Mouse (Mus musculus): ENCODE measurements at regions not wholly inside any gene's neighbourhood (a gene's known extent, or its start where the extent isn't known, plus 50 kb on each side); places are given as distances from the start of the nearest gene placed in this dataset.

DNA sequence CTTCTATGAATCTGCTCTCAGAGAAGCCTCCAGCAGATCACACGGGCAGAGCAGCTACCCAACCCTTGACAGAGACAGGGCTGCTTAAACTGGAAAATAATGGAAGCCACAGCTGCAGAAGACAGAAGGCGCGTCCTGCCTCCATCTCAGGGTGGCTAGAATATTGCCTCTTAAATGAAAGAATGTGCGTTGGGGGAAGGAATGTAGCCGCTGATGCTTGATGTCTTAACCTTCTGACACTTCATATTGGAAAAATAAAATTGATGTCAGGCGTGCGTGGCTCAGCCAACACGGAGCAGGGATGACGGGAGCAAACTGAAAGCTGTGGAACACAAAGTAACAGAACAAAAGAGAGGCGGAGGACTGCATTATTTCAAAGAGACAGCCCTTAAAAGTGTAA is 114.6 kb upstream of the Ppm1h start:
- no peak for TF ChIP-seq CTCF (IDR thresholded peaks at IDR 0.05)
- in situ Hi-C loops (cut with MboI; ENCODE audit: low pct_unique_long_range_greater_than_20kb) = no loop called here
- DNase-seq (ENCODE audit: low read depth, low spot score) (no peak), ATAC-seq (no peak)
- CTCF ChIA-PET = no interaction called here
- H3K27me3 ChIP-seq = no peaks in the 10 kb centered on the region
- POLR2A ChIA-PET = no interaction called here

DNA sequence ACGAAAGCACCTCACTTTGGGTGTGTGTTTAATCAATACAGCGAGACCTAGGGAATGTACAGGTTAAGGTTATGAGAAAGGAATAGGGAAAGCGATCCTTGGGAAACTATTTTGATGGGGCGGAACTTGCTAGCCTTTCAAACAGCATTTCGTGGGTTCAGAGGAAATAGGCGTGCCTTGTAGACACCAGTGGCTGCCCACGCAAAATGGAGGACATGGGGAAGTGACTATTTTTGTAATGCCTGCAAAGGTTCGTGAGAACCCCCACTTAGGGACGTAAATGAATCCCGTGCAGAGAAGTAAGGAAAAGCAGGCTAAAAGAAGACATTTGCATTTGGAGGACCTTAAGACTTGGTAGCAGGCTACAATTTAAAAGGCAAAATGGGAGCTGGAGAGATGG is 114.1 kb upstream of the Ppm1h start:
- CTCF ChIA-PET = no interaction called here
- DNase-seq (ENCODE audit: low read depth, low spot score) (no peak), ATAC-seq (no peak)
- POLR2A ChIA-PET = no interaction called here
- TF ChIP-seq CTCF (IDR thresholded peaks at IDR 0.05) = no peak
- no peaks in the 10 kb centered on the region for H3K27me3 ChIP-seq
- in situ Hi-C loops (cut with MboI; ENCODE audit: low pct_unique_long_range_greater_than_20kb) = no loop called here

DNA sequence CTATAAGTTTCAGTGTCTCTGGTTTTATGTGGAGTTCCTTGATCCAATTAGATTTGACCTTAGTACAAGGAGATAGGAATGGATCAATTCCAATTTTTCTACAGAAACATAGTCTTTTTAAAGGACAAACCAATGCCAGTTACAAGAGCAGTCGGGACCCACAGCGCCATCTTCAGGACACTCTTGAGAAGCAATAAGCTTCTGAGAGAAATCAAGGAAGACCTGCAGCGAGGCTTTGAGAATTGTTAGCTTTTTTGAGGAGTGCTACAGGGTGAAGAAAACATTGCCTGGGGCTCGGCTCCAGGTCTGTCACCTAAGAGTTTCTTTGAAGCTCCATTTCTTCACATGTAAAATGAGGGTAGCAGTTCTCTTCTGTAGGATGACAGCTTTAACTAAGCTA is 112.0 kb upstream of the Ppm1h start:
- POLR2A ChIA-PET = interaction anchor here (0.6 kb wide), 1 partner anchor 527 kb away, joined by 4 read pairs; no protein-coding TSS in a partner anchor
- in situ Hi-C loops (cut with MboI; ENCODE audit: low pct_unique_long_range_greater_than_20kb) = no loop called here
- H3K27me3 ChIP-seq = no peaks in the 10 kb centered on the region
- CTCF ChIA-PET = interaction anchor here (0.8 to 1.4 kb wide), 3 partner anchors 8 to 35 kb away, joined by 3 to 5 read pairs (median 4); no protein-coding TSS in a partner anchor
- no peak for TF ChIP-seq CTCF (IDR thresholded peaks at IDR 0.05)
- ATAC-seq (no peak), DNase-seq (ENCODE audit: low read depth, low spot score) (no peak)

DNA sequence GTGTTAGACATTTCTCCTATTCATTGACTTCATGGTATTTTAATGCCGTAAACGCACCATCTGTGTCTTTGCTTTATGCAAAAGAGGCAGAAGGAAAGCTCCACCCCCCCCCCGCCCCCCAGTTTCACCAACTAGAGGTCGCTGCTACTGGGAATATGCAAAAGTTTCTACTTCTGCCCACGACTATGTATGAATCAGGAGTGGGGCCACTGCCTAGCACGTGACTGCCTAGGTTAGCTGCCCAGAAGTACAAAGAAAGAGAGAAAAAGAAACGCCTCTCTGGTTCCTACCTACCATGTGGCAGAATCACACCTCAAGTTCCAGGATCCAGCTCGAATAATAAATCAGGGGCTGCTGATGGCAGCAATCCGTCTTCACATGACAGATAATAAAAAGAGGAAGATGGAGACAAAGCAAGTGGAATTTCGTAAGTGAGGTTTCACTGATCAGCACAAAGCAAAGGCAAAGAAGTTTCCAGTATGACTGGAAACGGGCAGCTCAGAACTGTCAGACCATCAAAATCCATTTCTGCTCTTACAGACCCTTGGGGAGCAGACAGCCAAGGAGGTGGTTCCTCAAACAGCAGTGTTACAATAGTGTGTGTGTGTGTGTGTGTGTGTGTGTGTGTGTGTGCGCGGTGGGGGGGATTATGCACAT is 108.9 kb upstream of the Ppm1h start:
- CTCF ChIA-PET = interaction anchor here (0.7 to 2.0 kb wide), 4 partner anchors 8 to 186 kb away, joined by 3 to 5 read pairs (median 3); no protein-coding TSS in a partner anchor
- POLR2A ChIA-PET = interaction anchor here (0.7 kb wide), 1 partner anchor 1807 kb away, joined by 3 read pairs; no protein-coding TSS in a partner anchor
- DNase-seq (ENCODE audit: low read depth, low spot score) = no peak

DNA sequence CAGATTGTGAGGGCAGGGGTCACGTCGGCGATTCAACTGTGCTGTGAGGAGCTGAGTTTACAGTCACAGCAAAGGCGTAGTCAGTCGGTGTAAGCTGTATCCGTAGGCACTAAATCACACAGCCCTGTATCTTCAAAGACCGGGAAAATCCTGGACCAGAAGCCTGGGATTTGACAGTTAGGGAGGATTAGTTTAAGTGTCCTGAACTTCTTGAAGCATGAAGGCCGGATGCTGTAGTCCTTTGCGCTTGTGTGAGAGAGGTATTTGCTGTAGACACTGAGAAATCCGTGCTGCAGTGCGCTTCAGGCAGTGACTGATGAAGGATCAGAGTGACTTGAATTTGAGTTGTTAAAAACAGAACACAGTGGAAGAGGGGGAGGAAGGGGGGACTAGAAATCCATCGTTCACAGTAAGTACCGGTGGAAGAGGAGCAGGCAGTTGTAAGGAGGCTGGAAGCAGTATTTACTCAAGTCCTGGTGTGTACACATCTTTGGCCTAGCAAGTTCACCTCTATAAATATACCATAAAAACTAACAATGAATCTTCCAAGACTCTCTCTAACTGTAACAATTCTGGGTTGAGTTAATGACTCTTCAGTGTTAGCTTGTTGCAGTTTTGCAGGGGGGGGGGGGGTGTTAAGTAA is 107.5 kb upstream of the Ppm1h start:
- ATAC-seq = peak; percentile 71
- in situ Hi-C loops (cut with MboI; ENCODE audit: low pct_unique_long_range_greater_than_20kb) = no loop called here
- POLR2A ChIA-PET = no interaction called here

More for the DNA sequence above, 108.9 kb upstream of the Ppm1h start:
- no peak for ATAC-seq
- no peaks in the 10 kb centered on the region for H3K27me3 ChIP-seq
- in situ Hi-C loops (cut with MboI; ENCODE audit: low pct_unique_long_range_greater_than_20kb) = no loop called here
- TF ChIP-seq CTCF (IDR thresholded peaks at IDR 0.05) = no peak

DNA sequence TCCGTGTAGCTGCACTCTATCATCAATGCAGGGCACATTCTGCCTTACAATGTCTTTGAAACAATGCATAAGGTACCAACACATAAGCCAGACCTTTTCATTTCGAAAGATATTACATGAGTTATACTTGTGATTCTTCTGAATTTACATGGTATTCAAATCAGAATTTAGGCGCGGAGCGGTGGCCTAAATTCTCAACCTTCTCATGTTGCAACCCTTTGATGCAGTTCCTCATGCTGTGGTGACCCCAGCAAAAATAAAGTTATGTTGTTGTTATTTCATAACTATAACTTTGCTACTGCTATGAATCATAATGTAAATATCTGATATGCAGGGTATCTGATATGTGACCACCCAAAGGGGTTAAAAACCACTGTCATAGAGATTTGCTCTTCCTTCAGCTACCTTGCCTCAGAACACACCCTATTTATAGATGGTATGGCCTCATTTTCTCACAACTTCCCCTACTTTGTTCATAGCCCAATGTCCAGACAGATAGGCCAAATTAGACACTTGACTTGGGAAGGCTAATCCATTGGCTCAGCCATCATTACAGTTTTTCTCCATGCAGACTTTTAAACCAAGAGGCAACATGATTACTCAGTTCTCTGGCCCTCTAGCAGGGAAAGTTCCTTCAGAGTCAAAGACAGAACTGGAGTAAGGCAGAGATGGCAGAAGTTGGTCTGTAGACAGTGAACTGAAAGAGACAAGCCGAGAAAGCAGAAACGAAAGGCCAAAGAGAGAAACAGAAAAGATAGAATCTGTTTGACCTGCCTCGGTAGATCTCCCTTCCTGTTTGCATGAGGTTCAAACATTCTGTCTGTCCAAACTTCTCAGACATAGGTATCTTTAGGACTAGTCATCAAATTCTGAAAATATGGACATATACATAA is 102.1 kb upstream of the Ppm1h start:
- in situ Hi-C loops (cut with MboI; ENCODE audit: low pct_unique_long_range_greater_than_20kb) = no loop called here
- TF ChIP-seq CTCF (IDR thresholded peaks at IDR 0.05) = no peak
- POLR2A ChIA-PET = interaction anchor here (0.6 kb wide), 1 partner anchor 1324 kb away, joined by 4 read pairs; no protein-coding TSS in a partner anchor
- no peaks in the 10 kb centered on the region for H3K27me3 ChIP-seq
- ATAC-seq (no peak), DNase-seq (ENCODE audit: low read depth, low spot score) (no peak)
- CTCF ChIA-PET = interaction anchor here (1.4 kb wide), 1 partner anchor 9 kb away, joined by 6 read pairs; no protein-coding TSS in a partner anchor

More for the DNA sequence above, 107.5 kb upstream of the Ppm1h start:
- TF ChIP-seq CTCF (IDR thresholded peaks at IDR 0.05) = no peak
- CTCF ChIA-PET = interaction anchor here (1.4 kb wide), 1 partner anchor 9 kb away, joined by 3 read pairs; no protein-coding TSS in a partner anchor
- no peaks in the 10 kb centered on the region for H3K27me3 ChIP-seq
- peak; percentile 42 for DNase-seq (ENCODE audit: low read depth, low spot score)

DNA sequence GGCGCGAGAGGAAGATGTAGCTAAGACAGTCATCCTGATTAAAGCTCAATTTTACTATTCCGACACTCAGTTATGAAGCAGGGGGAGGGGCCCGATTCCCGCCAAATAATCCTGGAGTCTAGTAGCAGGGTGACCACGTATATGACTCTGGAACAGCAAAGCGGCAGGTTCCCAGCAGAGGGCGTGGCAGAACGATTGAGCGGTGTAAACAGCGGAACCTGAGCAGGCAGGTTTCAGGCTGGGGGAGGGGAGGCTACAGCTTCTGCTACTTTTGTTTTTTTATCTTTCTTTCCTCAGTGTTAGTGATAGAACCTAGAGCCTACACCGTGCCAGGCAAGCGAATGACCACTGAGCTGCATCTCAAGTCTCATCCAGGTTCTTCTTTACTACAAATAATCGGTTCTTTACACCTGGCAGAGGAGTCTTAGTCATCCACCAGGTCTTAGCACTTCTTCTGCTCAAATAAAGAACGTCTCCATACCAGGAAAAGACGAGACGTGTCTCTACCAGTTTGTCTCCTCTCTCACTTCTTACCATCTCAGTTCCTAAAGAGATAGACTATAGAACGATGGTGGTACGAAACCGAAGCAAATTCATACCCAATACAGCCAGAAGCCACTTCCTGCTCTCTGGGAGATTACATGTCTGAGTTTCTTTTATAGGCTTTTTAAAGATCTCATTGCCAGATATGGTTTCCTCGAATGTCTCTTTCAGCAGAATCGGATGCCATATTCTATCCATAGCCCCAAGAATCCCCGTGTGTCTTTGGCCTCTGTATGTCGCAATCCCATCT is 100.2 kb upstream of the Ppm1h start:
- in situ Hi-C loops (cut with MboI; ENCODE audit: low pct_unique_long_range_greater_than_20kb) = no loop called here
- TF ChIP-seq CTCF (IDR thresholded peaks at IDR 0.05) = no peak
- no peaks in the 10 kb centered on the region for H3K27me3 ChIP-seq
- CTCF ChIA-PET = no interaction called here
- ATAC-seq = no peak
- POLR2A ChIA-PET = no interaction called here
- no peak for DNase-seq (ENCODE audit: low read depth, low spot score)

DNA sequence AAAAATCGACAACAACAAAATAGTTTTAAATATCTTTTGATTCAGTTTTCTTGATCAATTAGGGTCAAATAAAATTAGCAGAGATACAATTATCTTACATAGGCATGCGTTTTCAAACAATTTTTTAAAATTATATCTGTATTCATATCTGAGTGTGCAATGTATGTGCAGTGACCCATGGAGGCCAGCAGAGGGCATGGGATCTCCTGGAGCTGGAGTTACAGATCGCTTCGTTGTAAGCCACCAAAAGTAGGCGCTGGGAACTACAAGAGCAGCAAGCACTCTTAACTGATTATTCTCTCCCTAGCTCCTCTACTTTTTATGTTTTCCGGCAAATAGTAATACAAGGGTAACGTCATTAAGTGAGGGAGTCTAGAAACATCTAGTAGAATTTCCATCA is 97.5 kb upstream of the Ppm1h start:
- ChIA-PET CTCF (no interaction called here), POLR2A (interaction anchor here (0.6 kb wide), 1 partner anchor 616 kb away, joined by 3 read pairs; no protein-coding TSS in a partner anchor)
- H3K27me3 ChIP-seq = no peaks in the 10 kb centered on the region
- DNase-seq (ENCODE audit: low read depth, low spot score) = no peak
- peak; percentile 54 for TF ChIP-seq CTCF (IDR thresholded peaks at IDR 0.05)
- no peak for ATAC-seq
- in situ Hi-C loops (cut with MboI; ENCODE audit: low pct_unique_long_range_greater_than_20kb) = no loop called here

DNA sequence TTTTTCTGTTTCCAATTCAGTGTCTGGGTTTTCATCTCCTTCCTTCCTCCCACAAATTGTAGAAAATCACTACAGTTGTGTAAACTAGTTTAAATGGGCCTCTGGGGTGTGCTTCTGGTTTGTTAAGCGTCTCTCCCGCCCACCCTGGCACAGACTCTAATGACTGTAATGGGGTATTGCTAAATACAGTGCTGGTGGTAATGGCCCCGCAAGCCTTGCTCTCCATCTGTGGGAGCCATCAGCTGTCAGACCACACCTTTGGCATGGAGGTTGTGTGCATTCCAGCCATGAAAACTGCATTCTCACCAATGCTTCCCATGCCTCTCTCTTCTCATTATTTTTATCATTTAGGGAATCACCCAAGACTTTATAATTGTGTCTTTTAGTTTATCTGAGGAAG is 91.0 kb upstream of the Ppm1h start:
- DNase-seq (ENCODE audit: low read depth, low spot score) (no peak), ATAC-seq (no peak)
- no peak for TF ChIP-seq CTCF (IDR thresholded peaks at IDR 0.05)
- ChIA-PET POLR2A (no interaction called here), CTCF (no interaction called here)
- peaks cover 4% of the 10 kb centered on the region for H3K27me3 ChIP-seq
- in situ Hi-C loops (cut with MboI; ENCODE audit: low pct_unique_long_range_greater_than_20kb) = no loop called here

DNA sequence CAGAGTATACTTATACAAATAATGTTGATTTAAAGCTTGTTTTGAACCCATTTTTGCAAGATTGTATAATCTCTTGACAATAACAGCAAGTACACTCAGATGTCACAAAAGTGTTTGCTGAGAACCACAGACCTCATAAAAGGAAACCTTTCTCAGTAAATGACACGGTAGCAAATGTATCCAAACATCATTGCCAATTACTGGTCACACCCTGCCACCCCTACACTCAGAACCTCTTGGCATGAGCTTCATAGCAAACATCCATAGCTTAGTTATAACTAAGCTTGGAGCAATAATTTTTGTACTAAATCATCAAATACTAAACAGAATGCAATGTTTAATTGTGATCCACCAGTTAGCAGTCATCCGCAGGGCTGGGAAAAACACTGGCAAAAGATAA is 79.1 kb upstream of the Ppm1h start:
- in situ Hi-C loops (cut with MboI; ENCODE audit: low pct_unique_long_range_greater_than_20kb) = no loop called here
- TF ChIP-seq CTCF (IDR thresholded peaks at IDR 0.05) = no peak
- ChIA-PET CTCF (no interaction called here), POLR2A (no interaction called here)
- no peaks in the 10 kb centered on the region for H3K27me3 ChIP-seq
- no peak for ATAC-seq
- no peak for DNase-seq (ENCODE audit: low read depth, low spot score)
